Mouse (Mus musculus) CH12.LX (cell line): ENCODE data around the gene Spc24. TPM values are rescaled to one million over a fixed set of nuclear protein-coding genes. Genes with fewer than 3 reads are reported as not detected.

Source experiments
- DNase-seq: peaks from one replicate; pipeline ENCODE4 v3.0.0-alpha.2; 2013; ENCODE audit errors: extremely low read depth
- H3K27ac ChIP-seq: 2 replicates; pipeline ENCODE4 v1.5.1; 2012; ENCODE audit warnings: low read depth, mild to moderate bottlenecking, control low read depth, moderate library complexity; ENCODE audit not compliant: insufficient read depth
- H3K27me3 ChIP-seq: replicated peaks from 2 replicates; pipeline ENCODE3; 2012; ENCODE audit warnings: inconsistent platforms
- H3K36me3 ChIP-seq, 2 experiments: replicated peaks in 1 of 2; 2 replicates each; pipeline versions ENCODE3 to v1.6.1; 2012; ENCODE audit warnings: inconsistent platforms in 1 of 2, low read length in 1 of 2, mild to moderate bottlenecking in 1 of 2, mixed read lengths in 1 of 2, moderate library complexity in 1 of 2; ENCODE audit not compliant: control insufficient read depth in 1 of 2, insufficient read depth in 1 of 2
- H3K4me1 ChIP-seq, 2 experiments: 2 replicates each; pipeline ENCODE4 v1.6.1; 2012; ENCODE audit warnings: inconsistent platforms in 1 of 2, moderate library complexity in 1 of 2; ENCODE audit not compliant: insufficient read depth in 2 of 2, control insufficient read depth in 1 of 2
- H3K4me2 ChIP-seq: 2 replicates; pipeline ENCODE4 v1.6.1; 2012; ENCODE audit warnings: low read depth, mild to moderate bottlenecking, control low read depth; ENCODE audit not compliant: poor library complexity, insufficient read depth, severe bottlenecking
- H3K4me3 ChIP-seq, 3 experiments: fragments of 150-350 bp in 1 of 3; sonication (generic) in 1 of 3; replicated peaks in 1 of 3; 2 replicates each; pipeline versions ENCODE3 to v1.5.1; 2011 to 2012; ENCODE audit warnings: low read depth in 2 of 3, low read length in 2 of 3, mild to moderate bottlenecking in 2 of 3, moderate library complexity in 2 of 3, control low read depth in 1 of 3, improper control_type of control experiment in 1 of 3, inconsistent platforms in 1 of 3, mixed read lengths in 1 of 3; ENCODE audit not compliant: poor library complexity in 1 of 3
- H3K79me2 ChIP-seq: replicated peaks from 2 replicates; pipeline ENCODE4 v1.6.1; 2012; ENCODE audit warnings: mild to moderate bottlenecking, moderate library complexity; ENCODE audit not compliant: control insufficient read depth, poor library complexity, insufficient read depth, severe bottlenecking; ENCODE audit errors: extremely low read depth
- H3K9ac ChIP-seq: 2 replicates; pipeline ENCODE4 v1.6.1; 2012; ENCODE audit warnings: low read depth, mild to moderate bottlenecking, control low read depth, moderate library complexity; ENCODE audit not compliant: insufficient read depth
- H3K9me3 ChIP-seq: replicated peaks from 2 replicates; pipeline ENCODE3; 2012; ENCODE audit warnings: low read length, inconsistent platforms, mixed read lengths
- CHD1 ChIP-seq: IDR thresholded peaks from 2 replicates; pipeline ENCODE4 v1.6.1; 2012; ENCODE audit warnings: low read depth, low read length, improper control_type of control experiment, inconsistent platforms
- CHD2 ChIP-seq: IDR thresholded peaks from 2 replicates; pipeline ENCODE4 v1.6.1; 2011; ENCODE audit warnings: low read length, improper control_type of control experiment
- CTCF ChIP-seq, 2 experiments: IDR thresholded peaks in 1 of 2; conservative IDR thresholded peaks in 1 of 2; 2 replicates each; pipeline ENCODE4 v1.5.1; 2011 to 2012; ENCODE audit warnings: low read depth in 2 of 2, low read length in 2 of 2, improper control_type of control experiment in 1 of 2, inconsistent platforms in 1 of 2, mild to moderate bottlenecking in 1 of 2, moderate library complexity in 1 of 2
- ELF1 ChIP-seq: IDR thresholded peaks from 2 replicates; pipeline ENCODE4 v1.6.1; 2014; ENCODE audit warnings: low read depth, mild to moderate bottlenecking, inconsistent platforms, low read length, improper control_type of control experiment
- ETS1 ChIP-seq: conservative IDR thresholded peaks from 2 replicates; pipeline ENCODE4 v1.6.1; 2012; ENCODE audit warnings: low read depth, mild to moderate bottlenecking, inconsistent platforms, low read length, improper control_type of control experiment, moderate library complexity
- GABPA ChIP-seq: IDR thresholded peaks from 2 replicates; pipeline ENCODE4 v1.6.1; 2012; ENCODE audit warnings: low read depth, low read length, improper control_type of control experiment, inconsistent platforms; ENCODE audit not compliant: insufficient replicate concordance
- JUN ChIP-seq: IDR thresholded peaks from 2 replicates; pipeline ENCODE4 v1.6.1; 2011; ENCODE audit warnings: low read depth, mild to moderate bottlenecking, low read length, improper control_type of control experiment, moderate library complexity; ENCODE audit not compliant: insufficient read depth
- MXI1 ChIP-seq: IDR thresholded peaks from 2 replicates; pipeline ENCODE4 v1.6.1; 2011; ENCODE audit warnings: mild to moderate bottlenecking, low read depth, low read length, improper control_type of control experiment
- MYC ChIP-seq: IDR thresholded peaks from 2 replicates; pipeline ENCODE4 v1.6.1; 2011; ENCODE audit warnings: low read depth, mild to moderate bottlenecking, improper control_type of control experiment, low read length
- NELFE ChIP-seq: IDR thresholded peaks from 2 replicates; pipeline ENCODE4 v1.6.1; 2011; ENCODE audit warnings: low read depth, low read length, improper control_type of control experiment
- PAX5 ChIP-seq: IDR thresholded peaks from 2 replicates; pipeline ENCODE4 v1.6.1; 2012; ENCODE audit warnings: low read length, inconsistent platforms, mixed read lengths
- POLR2A ChIP-seq: IDR thresholded peaks from 2 replicates; pipeline ENCODE4 v1.6.1; 2011; ENCODE audit warnings: low read depth, mild to moderate bottlenecking, improper control_type of control experiment, low read length
- POLR2AphosphoS2 ChIP-seq: IDR thresholded peaks from 2 replicates; pipeline ENCODE4 v1.6.1; 2011; ENCODE audit warnings: low read depth, low read length, improper control_type of control experiment
- RCOR1 ChIP-seq: conservative IDR thresholded peaks from 2 replicates; pipeline ENCODE4 v1.6.1; 2012; ENCODE audit warnings: low read depth, mild to moderate bottlenecking, inconsistent platforms, low read length, improper control_type of control experiment
- TCF12 ChIP-seq: IDR thresholded peaks from 2 replicates; pipeline ENCODE4 v1.6.1; 2014; ENCODE audit warnings: low read depth, mild to moderate bottlenecking, inconsistent platforms, low read length, improper control_type of control experiment
- USF1 ChIP-seq: IDR thresholded peaks from 2 replicates; pipeline ENCODE4 v1.6.1; 2014; ENCODE audit warnings: low read depth, mild to moderate bottlenecking, inconsistent platforms, low read length, improper control_type of control experiment
- USF2 ChIP-seq: conservative IDR thresholded peaks from 2 replicates; pipeline ENCODE4 v1.6.1; 2011; ENCODE audit warnings: low read depth, low read length, improper control_type of control experiment
- ZC3H11A ChIP-seq: IDR thresholded peaks from 2 replicates; pipeline ENCODE4 v1.6.1; 2012; ENCODE audit warnings: low read depth, mild to moderate bottlenecking, inconsistent platforms, low read length, improper control_type of control experiment
- ZKSCAN1 ChIP-seq: IDR thresholded peaks from 2 replicates; pipeline ENCODE4 v1.6.1; 2012; ENCODE audit warnings: low read depth, inconsistent platforms, low read length, improper control_type of control experiment, borderline replicate concordance
- ZMIZ1 ChIP-seq: IDR thresholded peaks from 2 replicates; pipeline ENCODE4 v1.6.1; 2012; ENCODE audit warnings: low read depth, mild to moderate bottlenecking, inconsistent platforms, low read length, improper control_type of control experiment
- ZNF384 ChIP-seq: IDR thresholded peaks from 2 replicates; pipeline ENCODE4 v1.6.1; 2012; ENCODE audit warnings: low read depth, low read length, improper control_type of control experiment, inconsistent platforms
- dilution Hi-C: fragments of 300-500 bp; cut with MboI; formaldehyde crosslinking; loops from 2 replicates; pipeline ENCODE4 v1.14.3; 2020; ENCODE audit warnings: low sequenced_read_pairs; ENCODE audit not compliant: extremely low pct_unique_long_range_greater_than_20kb, extremely low pct_ligation_motif_present
- in situ Hi-C: fragments of 300-500 bp; cut with MboI; formaldehyde crosslinking; loops from 3 replicates; pipeline ENCODE4 v1.14.3; 2019; ENCODE audit warnings: low sequenced_read_pairs, low pct_ligation_motif_present, low pct_unique_long_range_greater_than_20kb, mixed read lengths
- polyA plus RNA-seq: library from polyadenylated mRNA; unstranded; fragments of >175 nt; gene quantifications from 2 replicates; pipeline ENCODE4 v1.2.1, GENCODE M21; 2012; ENCODE audit warnings: low read depth; ENCODE audit not compliant: insufficient read length
- total RNA-seq, 2 experiments: library from RNA; depleted of rRNA; stranded (reverse); fragments of 300-350 nt in 1 of 2; fragments of >200 nt in 1 of 2; gene quantifications; 2 replicates each; pipeline ENCODE4 v1.2.3; 2012 to 2014

Gene Spc24
- total and polyA plus RNA-seq, 3 experiments = 74.3 to 83.2 (median 82.7) TPM

GRCm38 (mm10) chr9:21721036-21721435, 39.1 kb downstream of the Spc24 start:
- Histone ChIP-seq H3K4me2 (no peak overlapping the region), H3K4me3 (no peak overlapping the region), H3K36me3 (peaks cover 0 to 12% of the 10 kb centered on the region in 2 experiments), H3K9ac (no peak overlapping the region), H3K27me3 (no peaks in the 10 kb centered on the region), H3K9me3 (no peaks in the 10 kb centered on the region), H3K27ac (no peak overlapping the region), H3K79me2 (peaks cover 18% of the 10 kb centered on the region)
- in situ Hi-C loops (no loop called here), dilution Hi-C loops (no loop called here)
- TF ChIP-seq ZC3H11A (no peak), CHD2 (no peak)
- TF ChIP-seq, all 38 proteins: peak for 0
- DNase-seq = no peak
- peaks cover 3 to 43% of the 10 kb centered on the region in 2 experiments for H3K4me1 ChIP-seq

DNA sequence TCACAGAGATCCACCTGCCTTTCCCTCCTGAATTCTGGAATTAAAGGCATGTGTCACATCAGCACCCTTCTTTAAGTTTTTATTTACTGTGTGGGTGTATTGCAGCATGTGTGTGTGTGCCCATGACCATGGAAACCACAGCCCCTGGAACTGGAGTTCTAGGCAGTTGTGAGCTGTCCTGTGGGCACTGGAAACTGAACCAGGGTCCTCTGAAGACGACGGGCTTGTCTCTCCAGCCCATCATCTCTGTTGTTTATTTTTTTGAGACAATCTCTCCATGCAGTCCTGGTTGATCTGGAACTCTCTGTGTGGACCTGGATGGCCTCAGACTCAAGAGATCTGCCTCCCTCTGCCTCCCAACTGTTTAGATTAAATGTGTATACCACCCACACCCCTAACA, 43.1 kb downstream of the Spc24 start:
- dilution Hi-C loops = no loop called here
- Histone ChIP-seq H3K79me2 (no peaks in the 10 kb centered on the region), H3K9ac (no peak overlapping the region), H3K27me3 (no peaks in the 10 kb centered on the region), H3K4me3 (no peak overlapping the region), H3K4me2 (no peak overlapping the region), H3K9me3 (no peaks in the 10 kb centered on the region), H3K36me3 (no peaks in the 10 kb centered on the region)
- no peak for DNase-seq
- in situ Hi-C loops = no loop called here
- TF ChIP-seq POLR2AphosphoS2 (no peak), MYC (no peak), CTCF (conservative IDR thresholded peaks at IDR 0.05 in 1 of 2, IDR thresholded peaks at IDR 0.05 in 1 of 2; ENCODE audit: low read depth in 2 of 2, low read length in 2 of 2) (no peak), ZMIZ1 (no peak), ZNF384 (no peak), ZKSCAN1 (no peak), TCF12 (no peak), JUN (no peak), USF2 (no peak), MXI1 (no peak), NELFE (no peak), GABPA (no peak), RCOR1 (no peak)
- TF ChIP-seq, all 38 proteins: peak for 0
- peaks cover 0 to 29% of the 10 kb centered on the region in 2 experiments; a peak in 2 of 4 replicates for H3K4me1 ChIP-seq
- H3K27ac ChIP-seq = no peak overlapping the region

DNA sequence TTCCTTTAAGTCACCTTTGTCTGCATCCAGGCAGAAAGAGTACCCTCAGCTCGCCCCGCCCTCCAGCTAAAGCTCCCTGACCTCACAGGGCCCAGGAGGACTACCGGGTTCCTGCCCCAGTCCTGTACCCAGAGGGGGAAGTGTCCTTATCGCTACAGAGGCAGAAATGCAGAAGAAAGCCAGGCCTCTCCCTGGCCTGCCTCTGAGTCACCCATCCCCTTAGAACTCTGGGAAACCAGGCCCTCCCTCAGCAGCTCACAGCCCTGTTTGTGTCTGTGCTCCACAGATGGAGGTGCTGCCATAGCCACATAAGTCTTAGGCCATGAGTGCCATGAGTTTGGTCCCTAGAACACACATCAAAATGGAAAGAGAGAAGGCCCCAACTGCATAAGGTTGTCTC, 44.8 kb downstream of the Spc24 start:
- no peak overlapping the region for H3K4me3 ChIP-seq

More for the DNA sequence above, 44.8 kb downstream of the Spc24 start:
- dilution Hi-C loops = no loop called here
- H3K4me1 ChIP-seq = peaks cover 0 to 17% of the 10 kb centered on the region in 2 experiments; a peak in 2 of 4 replicates
- H3K27ac ChIP-seq = no peak overlapping the region
- TF ChIP-seq CHD1 = no peak
- TF ChIP-seq MYC = no peak
- no peak for TF ChIP-seq CTCF (conservative IDR thresholded peaks at IDR 0.05 in 1 of 2, IDR thresholded peaks at IDR 0.05 in 1 of 2; ENCODE audit: low read depth in 2 of 2, low read length in 2 of 2)
- TF ChIP-seq GABPA = no peak
- no peak for TF ChIP-seq TCF12
- no peak for TF ChIP-seq JUN
- TF ChIP-seq RCOR1 = no peak
- TF ChIP-seq USF1 = no peak
- no peak for TF ChIP-seq ELF1
- no peak for TF ChIP-seq ZMIZ1
- TF ChIP-seq POLR2A = no peak
- no peak for TF ChIP-seq PAX5
- no peak for TF ChIP-seq NELFE
- no peak for TF ChIP-seq ETS1
- TF ChIP-seq, all 38 proteins: peak for 0
- in situ Hi-C loops = no loop called here
- Histone ChIP-seq H3K27me3 (no peaks in the 10 kb centered on the region), H3K9ac (no peak overlapping the region), H3K36me3 (no peaks in the 10 kb centered on the region), H3K79me2 (no peaks in the 10 kb centered on the region), H3K4me2 (no peak overlapping the region), H3K9me3 (no peaks in the 10 kb centered on the region)
- peak; percentile 33 for DNase-seq
